Mouse (Mus musculus) intestine, embryonic 16.5 days (tissue): ENCODE measurements at regions not wholly inside any gene's neighbourhood (a gene's known extent, or its start where the extent isn't known, plus 50 kb on each side); places are given as distances from the start of the nearest gene placed in this dataset.

Experiments used
- ATAC-seq: fragments of 200-750 bp; cut with Nextera tagmentation; 2 replicates; pipeline ENCODE4 v1.8.0; 2017; ENCODE audit warnings: moderate TSS enrichment, moderate library complexity
- H3K27ac ChIP-seq: fragments of 300-500 bp; sonication (generic); 2 replicates; pipeline ENCODE4 v1.5.1; 2014; ENCODE audit warnings: mild to moderate bottlenecking, low read length
- H3K27me3 ChIP-seq: fragments of 300-500 bp; sonication (generic); replicated peaks from 2 replicates; pipeline ENCODE4 v1.6.1; 2014; ENCODE audit warnings: low read length, control low read depth, mixed read lengths; ENCODE audit not compliant: control insufficient read depth, insufficient read depth
- H3K36me3 ChIP-seq: fragments of 300-500 bp; sonication (generic); 2 replicates; pipeline ENCODE4 v1.6.1; 2014; ENCODE audit warnings: low read length, control low read depth; ENCODE audit not compliant: control insufficient read depth, insufficient read depth
- H3K4me1 ChIP-seq: fragments of 300-500 bp; sonication (generic); 2 replicates; pipeline ENCODE4 v1.6.1; 2014; ENCODE audit warnings: low read length, control low read depth, mixed read lengths; ENCODE audit not compliant: control insufficient read depth, insufficient read depth
- H3K4me2 ChIP-seq: fragments of 300-500 bp; sonication (generic); 2 replicates; pipeline ENCODE4 v1.6.1; 2014; ENCODE audit warnings: low read depth, low read length, control low read depth
- H3K4me3 ChIP-seq: fragments of 300-500 bp; sonication (generic); 2 replicates; pipeline ENCODE4 v1.5.1; 2014; ENCODE audit warnings: mild to moderate bottlenecking, low read length
- H3K9ac ChIP-seq: fragments of 300-500 bp; sonication (generic); 2 replicates; pipeline ENCODE4 v1.6.1; 2014; ENCODE audit warnings: low read depth, low read length
- H3K9me3 ChIP-seq: fragments of 300-500 bp; sonication (generic); 2 replicates; pipeline ENCODE4 v1.6.1; 2016; ENCODE audit warnings: low read length, control low read depth; ENCODE audit not compliant: control insufficient read depth
- WGBS: fragments of 180-500 bp; shearing (Covaris S2); extraction: QIAGEN DNeasy Blood & Tissue Kit; methylation state at CpG from one replicate; pipeline ENCODE4 v1.1.7; 2014; 5-methylcytosine and 5-hydroxymethylcytosine counted together

- Histone ChIP-seq H3K27me3 (no peaks in the 10 kb centered on the region), H3K4me1 (no peaks in the 10 kb centered on the region), H3K9ac (no peak overlapping the region), H3K4me2 (no peak overlapping the region), H3K9me3 (no peaks in the 10 kb centered on the region), H3K4me3 (no peak overlapping the region), H3K27ac (no peak overlapping the region), H3K36me3 (no peaks in the 10 kb centered on the region)
- peak; percentile 28; the same call in 1 of the 2 replicates for ATAC-seq
- WGBS, result 54% methylated on average over 3 of the region's 3 CpGs
Observed at GRCm38 (mm10) chr1:169872865-169873264, 55.6 kb upstream of the Ccdc190 start.

- Histone ChIP-seq H3K9ac (no peak overlapping the region), H3K4me1 (no peaks in the 10 kb centered on the region), H3K4me3 (no peak overlapping the region), H3K27ac (no peak overlapping the region), H3K9me3 (no peaks in the 10 kb centered on the region), H3K27me3 (no peaks in the 10 kb centered on the region), H3K4me2 (no peak overlapping the region), H3K36me3 (no peaks in the 10 kb centered on the region)
- ATAC-seq, result no peak
- 56% methylated on average over 3 of the region's 3 CpGs for WGBS
Observed at GRCm38 (mm10) chr1:169868636-169869035, 59.8 kb upstream of the Ccdc190 start.

GRCm38 (mm10) chr1:169867453-169867852 lies 61.0 kb upstream of the Ccdc190 start:
- no peak overlapping the region for H3K4me2 ChIP-seq
- no peak overlapping the region for H3K9ac ChIP-seq
- no peaks in the 10 kb centered on the region for H3K27me3 ChIP-seq
- WGBS, result 58% methylated on average over 3 of the region's 3 CpGs
- H3K36me3 ChIP-seq, result no peaks in the 10 kb centered on the region
- no peaks in the 10 kb centered on the region for H3K9me3 ChIP-seq
- no peaks in the 10 kb centered on the region for H3K4me1 ChIP-seq
- no peak overlapping the region for H3K27ac ChIP-seq
- no peak for ATAC-seq
- H3K4me3 ChIP-seq, result no peak overlapping the region

- Histone ChIP-seq H3K9ac (no peak overlapping the region), H3K27me3 (no peaks in the 10 kb centered on the region), H3K4me2 (no peak overlapping the region), H3K4me3 (no peak overlapping the region), H3K36me3 (no peaks in the 10 kb centered on the region), H3K4me1 (no peaks in the 10 kb centered on the region), H3K9me3 (no peaks in the 10 kb centered on the region), H3K27ac (no peak overlapping the region)
- WGBS, result 76% methylated on average over 6 of the region's 6 CpGs
- no peak for ATAC-seq
Observed at GRCm38 (mm10) chr1:169866840-169867239, 61.6 kb upstream of the Ccdc190 start.

GRCm38 (mm10) chr1:169859041-169859440 lies 69.4 kb upstream of the Ccdc190 start:
- no peak for ATAC-seq
- no peak overlapping the region for H3K4me3 ChIP-seq
- H3K4me1 ChIP-seq, result no peaks in the 10 kb centered on the region
- no peaks in the 10 kb centered on the region for H3K36me3 ChIP-seq
- WGBS, result 78% methylated on average over 3 of the region's 3 CpGs
- no peak overlapping the region for H3K27ac ChIP-seq
- no peak overlapping the region for H3K4me2 ChIP-seq
- no peaks in the 10 kb centered on the region for H3K27me3 ChIP-seq
- no peak overlapping the region for H3K9ac ChIP-seq
- H3K9me3 ChIP-seq, result no peaks in the 10 kb centered on the region

- no peaks in the 10 kb centered on the region for H3K36me3 ChIP-seq
- no peak overlapping the region for H3K9ac ChIP-seq
- H3K4me2 ChIP-seq, result no peak overlapping the region
- H3K4me3 ChIP-seq, result no peak overlapping the region
- H3K27ac ChIP-seq, result no peak overlapping the region
- H3K27me3 ChIP-seq, result no peaks in the 10 kb centered on the region
- ATAC-seq, result no peak
- 71% methylated on average over 4 of the region's 4 CpGs for WGBS
- no peaks in the 10 kb centered on the region for H3K4me1 ChIP-seq
- H3K9me3 ChIP-seq, result no peaks in the 10 kb centered on the region
Observed at GRCm38 (mm10) chr1:169851663-169852062, 76.8 kb upstream of the Ccdc190 start.

- no peak overlapping the region for H3K27ac ChIP-seq
- H3K27me3 ChIP-seq, result no peaks in the 10 kb centered on the region
- 83% methylated on average over 10 of the region's 10 CpGs for WGBS
- no peak overlapping the region for H3K9ac ChIP-seq
- ATAC-seq, result no peak
- no peaks in the 10 kb centered on the region for H3K36me3 ChIP-seq
- H3K9me3 ChIP-seq, result no peaks in the 10 kb centered on the region
- no peaks in the 10 kb centered on the region for H3K4me1 ChIP-seq
- no peak overlapping the region for H3K4me2 ChIP-seq
- H3K4me3 ChIP-seq, result no peak overlapping the region
Observed at GRCm38 (mm10) chr1:169848254-169849015, 80.0 kb upstream of the Ccdc190 start.

- Histone ChIP-seq H3K9me3 (no peaks in the 10 kb centered on the region), H3K9ac (no peak overlapping the region), H3K27ac (no peak overlapping the region), H3K4me3 (no peak overlapping the region), H3K4me1 (no peaks in the 10 kb centered on the region), H3K36me3 (no peaks in the 10 kb centered on the region), H3K4me2 (no peak overlapping the region), H3K27me3 (no peaks in the 10 kb centered on the region)
- WGBS, result 84% methylated on average over 4 of the region's 4 CpGs
- no peak for ATAC-seq
Observed at GRCm38 (mm10) chr1:169842490-169842889, 86.0 kb upstream of the Ccdc190 start.

- no peak overlapping the region for H3K4me2 ChIP-seq
- 81% methylated on average over 4 of the region's 4 CpGs for WGBS
- no peak for ATAC-seq
- H3K27ac ChIP-seq, result no peak overlapping the region
- no peaks in the 10 kb centered on the region for H3K36me3 ChIP-seq
- H3K4me3 ChIP-seq, result no peak overlapping the region
- H3K9ac ChIP-seq, result no peak overlapping the region
- no peaks in the 10 kb centered on the region for H3K27me3 ChIP-seq
- H3K4me1 ChIP-seq, result no peaks in the 10 kb centered on the region
- H3K9me3 ChIP-seq, result no peaks in the 10 kb centered on the region
Observed at GRCm38 (mm10) chr1:169840948-169841347, 87.5 kb upstream of the Ccdc190 start.
